Mouse (Mus musculus): ENCODE data around the gene Mtor.

- no peak for TF ChIP-seq POLR2A (IDR thresholded peaks at IDR 0.05; ENCODE audit: borderline replicate concordance, extremely low read depth, low read depth, low read length)
- TF ChIP-seq CTCF (IDR thresholded peaks at IDR 0.05; ENCODE audit: insufficient read depth, low read length): no peak
Observed at GRCm38 (mm10) chr4:148523538-148523937, 75.1 kb downstream of the Mtor start.

Measured in lung, adult 2 months (tissue).